Mouse (Mus musculus): ENCODE measurements around the gene Gprc5c. TPM values are rescaled to one million over a fixed set of nuclear protein-coding genes. Genes with fewer than 3 reads are reported as not detected.

Gprc5c gene
- polyA plus RNA-seq, 1 experiment = 5.1 TPM

DNA sequence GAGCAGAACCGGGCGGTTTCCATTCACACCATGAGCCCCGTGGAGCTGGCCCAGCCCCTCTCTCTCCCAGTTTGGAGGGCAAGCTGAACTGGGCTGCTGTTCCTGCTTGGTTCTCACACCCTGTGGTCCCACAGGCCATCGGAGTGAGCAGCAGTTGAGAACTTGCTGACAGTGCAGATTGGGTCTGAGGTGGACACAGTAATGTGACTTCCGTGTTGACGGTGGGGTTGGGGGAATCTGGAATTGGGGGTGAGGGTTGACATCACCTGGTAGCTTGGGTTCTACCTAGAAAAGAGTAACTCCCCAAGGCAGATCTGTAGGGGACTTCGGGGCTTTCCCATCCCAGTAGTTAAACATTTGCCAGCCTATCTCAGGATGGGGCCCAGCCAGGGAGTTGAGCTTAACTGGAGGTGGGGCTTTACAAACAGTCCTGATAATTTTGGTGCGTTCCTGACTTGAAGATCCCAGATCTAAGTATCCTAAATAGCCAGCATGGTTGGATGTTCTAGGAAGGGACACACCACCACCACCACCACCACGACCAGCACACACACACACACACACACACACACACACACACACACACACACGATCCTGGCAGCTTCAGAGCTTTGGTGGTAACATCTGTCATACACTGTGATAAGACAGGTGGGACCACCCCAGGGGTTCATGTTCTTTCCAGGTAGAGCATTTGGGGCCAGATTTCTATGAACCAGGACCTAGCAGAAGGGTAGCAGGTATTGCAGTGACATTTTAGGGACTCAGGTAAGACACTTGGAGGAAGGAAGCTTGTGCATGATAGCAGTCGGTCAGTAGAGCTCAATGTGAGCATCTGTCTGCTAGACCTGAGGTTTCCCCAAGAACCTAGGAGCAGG lies 16.6 kb downstream of the Gprc5c start:
- no peak for DNase-seq (ENCODE audit: low spot score)

DNA sequence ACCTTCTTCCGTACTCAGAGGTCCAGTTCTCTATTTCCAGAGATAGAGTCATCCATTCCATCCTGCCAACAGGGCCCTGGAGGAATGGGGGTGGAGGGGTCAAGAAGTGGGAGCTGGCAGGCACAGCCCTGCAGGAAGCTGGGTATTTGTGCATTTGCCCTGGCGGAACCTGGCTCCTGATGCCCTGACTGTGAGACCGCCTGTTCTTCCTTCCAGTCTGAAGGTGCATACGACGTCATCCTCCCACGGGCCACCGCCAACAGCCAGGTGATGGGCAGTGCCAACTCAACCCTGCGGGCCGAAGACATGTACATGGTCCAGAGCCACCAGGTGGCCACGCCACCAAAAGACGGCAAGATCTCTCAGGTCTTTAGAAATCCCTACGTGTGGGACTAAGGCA lies 17.3 kb downstream of the Gprc5c start:
- no peak for DNase-seq (ENCODE audit: low spot score)

GRCm38 (mm10) chr11:114869787-114870186 lies 18.8 kb downstream of the Gprc5c start:
- DNase-seq (ENCODE audit: low spot score) = no peak

- no peak for DNase-seq (ENCODE audit: low spot score)
Measured at GRCm38 (mm10) chr11:114871540-114871939, 20.6 kb downstream of the Gprc5c start.

- DNase-seq (ENCODE audit: low spot score) = no peak
Measured at GRCm38 (mm10) chr11:114873022-114873817, 22.3 kb downstream of the Gprc5c start.

- no peak for DNase-seq (ENCODE audit: low spot score)
Measured at GRCm38 (mm10) chr11:114874226-114875145, 23.5 kb downstream of the Gprc5c start.

GRCm38 (mm10) chr11:114875301-114875801 lies 24.4 kb downstream of the Gprc5c start:
- no peak for DNase-seq (ENCODE audit: low spot score)

GRCm38 (mm10) chr11:114876176-114876575 lies 25.2 kb downstream of the Gprc5c start:
- DNase-seq (ENCODE audit: low spot score) = no peak

DNA sequence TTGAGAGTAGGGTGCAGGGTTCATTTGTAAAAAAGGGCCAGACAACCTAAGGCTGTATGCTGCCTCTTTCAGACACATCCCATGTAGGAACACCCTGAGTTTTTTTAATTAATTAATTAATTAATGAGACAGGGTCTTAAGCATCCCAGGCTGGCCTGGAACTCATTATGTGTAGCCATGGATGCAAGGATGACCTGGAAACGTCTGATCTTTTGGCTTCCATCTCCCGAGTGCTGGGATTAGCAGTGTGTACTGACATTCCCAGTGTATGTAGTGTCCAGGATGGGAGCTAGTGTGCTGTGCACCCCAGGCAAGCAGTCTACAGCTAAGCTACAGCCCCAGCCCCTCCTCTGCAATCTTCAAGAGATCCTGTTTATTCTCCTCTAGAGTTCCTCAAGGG lies 25.7 kb downstream of the Gprc5c start:
- no peak for DNase-seq (ENCODE audit: low spot score)

DNA sequence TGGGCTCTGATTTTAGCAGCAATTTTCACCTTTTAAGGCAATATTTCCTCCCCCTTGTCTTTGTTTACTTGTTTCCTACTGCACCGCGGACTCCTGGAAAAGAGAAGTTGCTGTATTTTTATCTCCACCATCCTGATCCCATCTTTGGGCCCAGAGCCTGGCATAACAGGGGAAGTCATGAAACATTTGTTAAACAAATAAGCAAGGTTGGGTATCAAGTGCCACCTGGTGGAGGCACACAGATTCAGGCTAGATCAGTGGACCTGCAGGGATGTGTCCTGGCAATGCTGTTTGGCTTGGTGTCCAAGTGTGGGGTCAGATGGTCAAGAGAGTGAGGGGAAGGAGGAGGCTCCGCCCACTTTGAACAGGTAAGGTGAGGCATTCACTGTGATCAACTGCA lies 26.2 kb downstream of the Gprc5c start:
- no peak for DNase-seq (ENCODE audit: low spot score)

GRCm38 (mm10) chr11:114879666-114880065 lies 28.7 kb downstream of the Gprc5c start:
- no peak for DNase-seq (ENCODE audit: low spot score)

GRCm38 (mm10) chr11:114880185-114880584 lies 29.2 kb downstream of the Gprc5c start:
- DNase-seq (ENCODE audit: low spot score) = no peak

GRCm38 (mm10) chr11:114880589-114880988 lies 29.6 kb downstream of the Gprc5c start:
- DNase-seq (ENCODE audit: low spot score) = no peak

- DNase-seq (ENCODE audit: low spot score) = no peak
Measured at GRCm38 (mm10) chr11:114883251-114883789, 32.4 kb downstream of the Gprc5c start.

GRCm38 (mm10) chr11:114884380-114885100 lies 33.6 kb downstream of the Gprc5c start:
- DNase-seq (ENCODE audit: low spot score) = no peak

GRCm38 (mm10) chr11:114889991-114890518 lies 39.1 kb downstream of the Gprc5c start, which contains the start of gene Cd300a:
Gene Cd300a, plus strand, starts transcription at chr11:114890041.
- DNase-seq (ENCODE audit: low spot score) = no peak

- no peak for DNase-seq (ENCODE audit: low spot score)
Measured at GRCm38 (mm10) chr11:114890542-114890941, 39.6 kb downstream of the Gprc5c start.

GRCm38 (mm10) chr11:114896085-114896484 lies 45.1 kb downstream of the Gprc5c start:
- no peak for DNase-seq (ENCODE audit: low spot score)

DNA sequence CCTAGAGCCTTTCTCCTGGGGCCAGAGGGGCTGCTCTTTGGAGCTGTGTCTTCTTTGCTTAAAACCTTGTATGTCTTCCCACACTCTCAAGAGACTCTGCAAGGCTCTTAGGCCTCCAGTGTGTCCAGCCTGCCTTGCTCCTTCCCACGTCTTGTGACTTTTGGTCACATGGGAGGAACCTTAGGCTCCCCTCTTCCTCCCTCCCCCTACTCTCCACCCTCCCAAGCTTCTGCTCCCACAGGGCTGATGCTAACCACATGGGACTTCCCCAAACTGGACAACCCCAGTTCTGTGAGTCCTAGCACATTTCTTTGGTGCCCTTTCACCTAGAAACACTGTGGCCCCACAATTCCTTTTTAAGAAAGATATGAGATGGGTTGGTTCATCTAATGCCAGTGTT lies 47.1 kb downstream of the Gprc5c start:
- no peak for DNase-seq (ENCODE audit: low spot score)

DNA sequence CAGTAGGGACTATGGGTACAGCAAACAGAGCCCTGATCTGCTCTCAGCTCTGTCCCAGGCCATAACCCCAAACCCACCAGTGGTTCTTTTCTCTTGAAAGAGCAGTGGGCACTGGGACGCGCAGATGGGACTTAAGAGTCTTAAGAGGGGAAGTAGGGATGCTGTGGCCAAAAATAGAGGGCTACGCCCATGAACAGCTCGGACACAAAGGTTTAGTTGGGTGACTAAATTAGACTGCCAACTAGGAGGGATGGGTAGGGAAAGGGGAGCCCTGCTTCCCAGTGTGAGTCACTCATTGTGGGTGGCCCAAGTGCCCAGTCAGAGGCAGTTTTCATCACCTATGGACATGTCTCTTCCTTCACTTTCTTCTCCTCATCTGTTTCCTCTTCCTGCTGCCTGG lies 52.3 kb downstream of the Gprc5c start:
- no peak for DNase-seq (ENCODE audit: low spot score)

Data from urinary bladder, adult 2 months (tissue).